Mouse (Mus musculus) neural tube, embryonic 12.5 days (tissue): ENCODE measurements around the gene Adgra3. TPM values are rescaled to one million over a fixed set of nuclear protein-coding genes. Genes with fewer than 3 reads are reported as not detected.
A peak's percentile ranks its signal among the peaks of the same experiment; 100 is the strongest.

ENCODE experiments used
- ATAC-seq: fragments of 200-750 bp; cut with Nextera tagmentation; 2 replicates; pipeline ENCODE4 v1.8.0; 2017; ENCODE audit warnings: low read depth, mild to moderate bottlenecking, moderate TSS enrichment, moderate library complexity; ENCODE audit not compliant: low FRiP score
- H3K27ac ChIP-seq: fragments of 300-500 bp; sonication (generic); 2 replicates; pipeline ENCODE4 v1.5.1; 2016
- H3K27me3 ChIP-seq: fragments of 300-500 bp; sonication (generic); replicated peaks from 2 replicates; pipeline ENCODE4 v1.6.1; 2016; ENCODE audit warnings: mild to moderate bottlenecking
- H3K36me3 ChIP-seq: fragments of 300-500 bp; sonication (generic); 2 replicates; pipeline ENCODE4 v1.6.1; 2016; ENCODE audit warnings: mild to moderate bottlenecking
- H3K4me1 ChIP-seq: fragments of 300-500 bp; sonication (generic); 2 replicates; pipeline ENCODE4 v1.6.1; 2016
- H3K4me2 ChIP-seq: fragments of 300-500 bp; sonication (generic); replicated peaks from 2 replicates; pipeline ENCODE4 v1.6.1; 2016; ENCODE audit warnings: mild to moderate bottlenecking
- H3K4me3 ChIP-seq: fragments of 300-500 bp; sonication (generic); 2 replicates; pipeline ENCODE4 v1.5.1; 2016
- H3K9ac ChIP-seq: fragments of 300-500 bp; sonication (generic); 2 replicates; pipeline ENCODE4 v1.6.1; 2016; ENCODE audit warnings: mild to moderate bottlenecking
- H3K9me3 ChIP-seq: fragments of 300-500 bp; sonication (generic); 2 replicates; pipeline ENCODE4 v1.6.1; 2016; ENCODE audit warnings: mild to moderate bottlenecking
- WGBS: fragments of 180-500 bp; shearing (Covaris S2); methylation state at CpG from one replicate; pipeline ENCODE4 v1.1.7; 2016; 5-methylcytosine and 5-hydroxymethylcytosine counted together
- polyA plus RNA-seq: library from polyadenylated mRNA; unstranded; fragments of >200 nt; fragmentation: Nextera tagmentation; extraction: Ambion mirVana; gene quantifications from 2 replicates; pipeline ENCODE4 v1.2.1, GENCODE M21; 2016

The Adgra3 gene
- polyA plus RNA-seq, 1 experiment from 2014 or later: 45.4 TPM

DNA sequence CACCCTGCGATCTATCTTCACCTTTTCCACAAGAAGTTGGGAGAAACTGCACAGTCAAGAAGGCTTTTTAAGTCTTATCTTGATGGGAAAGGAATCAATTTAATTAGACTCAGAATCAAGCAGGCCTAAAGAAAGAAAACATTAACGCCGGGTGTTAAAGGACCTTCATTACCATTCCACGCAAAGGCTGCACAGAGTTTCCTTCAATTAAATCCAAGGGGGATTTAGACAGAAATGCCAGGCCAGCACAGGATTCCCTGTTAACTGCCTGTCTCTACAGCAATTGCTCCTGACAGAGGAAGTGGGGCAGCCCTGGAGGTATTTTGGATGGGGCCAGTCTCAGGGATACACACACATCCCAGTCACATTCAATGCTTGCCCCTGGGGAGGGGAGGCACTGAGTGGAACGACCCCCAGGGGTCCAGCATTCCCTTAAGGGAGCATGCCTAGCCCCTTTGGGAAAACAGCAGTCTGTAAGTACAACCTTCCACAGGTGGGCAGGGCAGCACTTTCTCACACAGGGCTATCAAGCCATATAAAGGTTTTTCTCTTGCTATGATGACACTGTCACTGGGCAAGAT lies 10.4 kb downstream of the Adgra3 start:
- 57% methylated on average over 5 of the region's 5 CpGs for WGBS
- no peak overlapping the region for H3K27ac ChIP-seq

DNA sequence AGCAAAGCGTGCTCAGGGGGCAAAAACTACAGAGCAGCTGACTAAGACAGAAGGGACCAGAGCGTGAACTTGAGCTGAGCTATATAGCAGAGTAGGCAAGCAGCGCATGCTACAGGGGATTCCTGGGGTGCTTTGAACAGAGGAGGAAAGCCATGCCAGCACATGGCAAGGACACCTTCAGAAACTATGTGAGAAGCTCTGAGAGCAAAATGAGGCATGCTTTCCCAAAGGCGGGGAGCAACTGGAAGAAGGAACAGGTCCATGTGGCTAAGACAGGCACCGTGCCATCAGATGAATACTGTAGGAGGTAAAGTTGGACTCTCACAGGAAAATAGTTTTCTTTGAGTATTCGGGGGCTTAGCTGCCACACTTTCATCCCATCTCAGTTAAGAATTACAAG lies 13.6 kb downstream of the Adgra3 start:
- 91% methylated on average over 6 of the region's 6 CpGs for WGBS
- Histone ChIP-seq H3K9me3 (no peaks in the 10 kb centered on the region), H3K27me3 (no peaks in the 10 kb centered on the region), H3K4me2 (no peak overlapping the region), H3K9ac (no peak overlapping the region), H3K4me1 (peaks cover 16% of the 10 kb centered on the region), H3K36me3 (no peaks in the 10 kb centered on the region), H3K27ac (no peak overlapping the region), H3K4me3 (no peak overlapping the region)
- ATAC-seq: no peak

More for the DNA sequence above, 10.4 kb downstream of the Adgra3 start:
- no peaks in the 10 kb centered on the region for H3K36me3 ChIP-seq
- no peak overlapping the region for H3K9ac ChIP-seq
- H3K27me3 ChIP-seq: no peaks in the 10 kb centered on the region
- peaks cover 28% of the 10 kb centered on the region for H3K4me1 ChIP-seq
- H3K4me2 ChIP-seq: no peak overlapping the region
- no peaks in the 10 kb centered on the region for H3K9me3 ChIP-seq
- ATAC-seq: no peak
- no peak overlapping the region for H3K4me3 ChIP-seq

DNA sequence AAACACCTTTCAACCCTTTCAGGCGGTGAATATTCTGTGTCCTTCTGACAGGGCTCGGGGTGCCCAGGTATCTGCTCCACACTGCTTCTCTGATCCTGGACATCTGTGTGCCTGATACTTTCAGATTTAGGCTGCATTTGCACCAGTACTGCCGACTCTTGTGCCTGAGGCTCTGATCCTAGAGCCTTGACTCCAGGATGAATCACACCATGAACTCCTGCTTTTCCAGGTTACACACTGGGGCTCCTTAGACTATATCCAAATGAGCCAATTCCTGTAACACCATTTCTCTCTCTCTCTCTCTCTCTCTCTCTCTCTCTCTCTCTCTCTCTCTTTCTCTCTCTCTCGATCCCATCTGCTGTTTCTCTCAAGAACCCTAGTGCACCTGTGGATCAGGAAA lies 15.1 kb downstream of the Adgra3 start:
- Histone ChIP-seq H3K4me1 (peaks cover 8% of the 10 kb centered on the region), H3K4me3 (no peak overlapping the region), H3K4me2 (no peak overlapping the region), H3K36me3 (no peaks in the 10 kb centered on the region), H3K27ac (no peak overlapping the region), H3K9me3 (no peaks in the 10 kb centered on the region), H3K9ac (no peak overlapping the region), H3K27me3 (no peaks in the 10 kb centered on the region)
- WGBS: 86% methylated on average over 4 of the region's 4 CpGs
- ATAC-seq: no peak

DNA sequence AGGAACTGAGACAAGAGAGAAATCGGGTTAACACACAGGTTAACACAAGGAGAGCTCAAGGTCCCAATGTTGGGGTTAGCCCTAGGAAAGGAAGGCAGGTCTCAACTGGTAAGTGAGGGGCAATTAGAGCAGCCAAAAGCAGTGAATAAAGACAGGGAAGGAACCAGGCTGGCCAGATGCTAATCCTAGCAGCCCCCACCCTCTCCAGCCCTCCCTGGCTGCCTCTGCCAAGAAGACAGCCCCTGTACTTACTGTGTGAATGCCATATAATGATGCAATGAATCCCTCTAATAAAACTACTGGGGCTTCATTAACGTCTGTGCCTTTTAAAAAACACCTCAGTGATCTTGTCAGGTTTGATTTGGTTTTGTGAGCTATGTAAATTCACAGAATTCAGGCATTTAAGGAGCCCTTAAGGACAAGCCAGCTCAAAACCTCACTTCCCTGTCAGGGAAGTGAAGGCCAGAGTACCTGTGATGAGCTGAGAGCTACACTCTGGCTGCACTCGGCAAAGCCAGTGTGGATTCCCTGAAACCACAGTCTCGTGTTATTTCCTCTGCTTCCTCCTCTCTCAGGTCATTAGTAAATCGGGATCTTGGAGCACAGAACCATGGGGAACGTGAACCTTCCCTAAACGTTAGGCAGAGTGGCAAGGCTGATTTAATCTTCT lies 16.4 kb downstream of the Adgra3 start:
- no peak overlapping the region for H3K9ac ChIP-seq
- 40% methylated on average over 7 of the region's 7 CpGs for WGBS
- H3K27ac ChIP-seq: no peak overlapping the region

DNA sequence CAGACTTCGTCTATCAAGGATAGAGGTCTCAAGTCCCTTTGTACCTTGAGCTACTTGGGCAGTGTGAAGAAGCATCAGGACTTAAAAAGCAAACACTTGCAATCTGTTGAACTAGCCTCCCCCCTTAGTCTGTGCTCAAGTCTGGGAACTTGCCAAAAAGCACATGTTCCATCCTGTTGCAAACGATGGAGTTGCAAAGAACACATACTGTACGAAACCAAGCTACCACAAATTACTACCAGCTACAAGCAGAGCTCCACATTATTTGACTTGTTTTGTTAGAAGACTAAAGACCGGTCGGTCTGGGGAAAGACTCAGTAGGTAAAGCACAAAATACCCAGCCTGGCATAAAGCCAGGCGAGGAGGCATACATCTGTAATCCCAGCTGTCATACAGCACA lies 19.3 kb downstream of the Adgra3 start:
- H3K4me3 ChIP-seq: no peak overlapping the region
- no peaks in the 10 kb centered on the region for H3K36me3 ChIP-seq
- H3K9me3 ChIP-seq: no peaks in the 10 kb centered on the region
- no peak overlapping the region for H3K9ac ChIP-seq
- H3K27me3 ChIP-seq: no peaks in the 10 kb centered on the region
- no peak overlapping the region for H3K4me2 ChIP-seq
- H3K4me1 ChIP-seq: peaks cover 11% of the 10 kb centered on the region
- no peak for ATAC-seq
- no peak overlapping the region for H3K27ac ChIP-seq
- WGBS: 84% methylated on average over 6 of the region's 6 CpGs

More for the DNA sequence above, 16.4 kb downstream of the Adgra3 start:
- Histone ChIP-seq H3K27me3 (no peaks in the 10 kb centered on the region), H3K4me2 (no peak overlapping the region), H3K4me3 (no peak overlapping the region), H3K4me1 (peaks cover 9% of the 10 kb centered on the region; the same call in 1 of the 2 replicates), H3K36me3 (no peaks in the 10 kb centered on the region), H3K9me3 (no peaks in the 10 kb centered on the region)
- ATAC-seq: 0 out of 2 replicates have a peak, but pooled peaks have one; percentile 43

DNA sequence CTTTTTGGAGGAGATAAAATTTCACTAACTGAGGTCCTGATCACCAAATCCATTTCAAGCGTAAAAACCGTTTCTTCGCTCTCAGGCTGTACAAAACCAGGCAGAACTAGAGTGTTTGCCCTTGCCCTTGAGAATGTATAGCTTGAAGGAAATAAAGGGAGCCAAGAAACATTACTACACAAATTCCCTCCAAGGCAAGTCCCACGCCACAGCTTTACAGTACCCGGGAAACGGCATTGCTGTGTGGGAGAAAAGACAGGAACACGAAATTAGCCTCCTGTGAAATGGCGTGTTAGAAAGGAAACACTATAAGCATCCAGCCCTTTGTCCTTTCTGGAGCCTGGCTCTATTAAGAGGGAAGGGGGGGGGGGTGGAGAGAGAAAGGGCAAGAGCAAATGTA lies 21.1 kb downstream of the Adgra3 start:
- Histone ChIP-seq H3K4me3 (no peak overlapping the region), H3K27me3 (no peaks in the 10 kb centered on the region), H3K9me3 (no peaks in the 10 kb centered on the region), H3K27ac (no peak overlapping the region), H3K9ac (no peak overlapping the region), H3K36me3 (no peaks in the 10 kb centered on the region), H3K4me1 (peaks cover 18% of the 10 kb centered on the region), H3K4me2 (no peak overlapping the region)
- WGBS: 54% methylated on average over 8 of the region's 8 CpGs
- 0 out of 2 replicates have a peak, but pooled peaks have one; percentile 23 for ATAC-seq

DNA sequence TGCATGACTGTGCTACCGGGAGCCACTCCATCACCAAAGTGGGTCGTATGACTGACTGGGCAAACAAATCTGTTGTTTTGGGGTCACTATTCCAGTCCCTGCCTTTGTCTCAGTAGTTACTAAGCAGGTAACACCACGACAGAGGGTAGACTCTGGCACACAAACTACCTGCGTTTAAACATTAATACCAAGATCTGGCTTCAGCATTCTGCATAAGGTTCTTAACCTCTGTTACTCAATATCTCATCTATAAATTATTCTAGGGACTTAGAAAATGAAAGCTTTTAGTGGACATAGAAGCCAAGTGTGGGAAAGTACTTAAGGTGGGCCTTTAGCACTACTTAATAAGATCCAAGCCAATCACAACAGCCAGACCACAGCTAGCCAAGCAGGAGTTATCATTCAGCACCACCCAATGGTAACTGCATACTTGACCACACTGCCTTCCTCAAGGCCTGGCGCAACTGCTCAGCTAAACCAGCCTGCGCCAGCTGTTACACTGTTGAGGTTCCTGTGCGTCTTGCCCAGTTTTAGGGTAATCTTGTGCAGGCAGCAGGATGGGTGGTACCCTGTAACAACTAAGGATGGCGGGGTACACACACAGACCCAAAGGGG lies 23.8 kb downstream of the Adgra3 start:
- Histone ChIP-seq H3K4me1 (peaks cover 18% of the 10 kb centered on the region), H3K9me3 (no peaks in the 10 kb centered on the region), H3K4me3 (no peak overlapping the region), H3K9ac (no peak overlapping the region), H3K27me3 (no peaks in the 10 kb centered on the region), H3K27ac (no peak overlapping the region), H3K4me2 (no peak overlapping the region), H3K36me3 (no peaks in the 10 kb centered on the region; the same call in 1 of the 2 replicates)
- 88% methylated on average over 8 of the region's 8 CpGs for WGBS
- ATAC-seq: no peak

DNA sequence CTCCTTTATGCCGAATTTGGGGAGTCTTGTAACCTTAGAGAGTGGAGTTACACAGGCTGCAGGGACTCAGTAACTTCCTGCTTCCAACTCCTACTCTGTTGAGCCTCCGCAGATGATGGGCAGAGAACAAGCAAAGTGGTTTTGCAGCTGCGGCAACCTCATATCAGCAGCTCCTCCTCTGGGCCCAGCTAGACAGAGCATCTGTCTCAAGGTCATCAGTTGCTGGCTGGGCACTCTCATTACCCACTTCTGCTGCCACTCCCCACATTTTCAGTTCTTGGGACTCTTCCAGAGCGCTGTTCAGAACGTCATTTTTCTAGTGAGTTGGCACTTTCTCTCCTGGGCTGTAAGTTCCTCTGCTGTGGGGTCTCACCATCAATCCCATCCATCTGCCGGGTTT lies 24.6 kb downstream of the Adgra3 start:
- Histone ChIP-seq H3K27ac (no peak overlapping the region), H3K9ac (no peak overlapping the region), H3K27me3 (no peaks in the 10 kb centered on the region), H3K9me3 (no peaks in the 10 kb centered on the region), H3K4me1 (peaks cover 18% of the 10 kb centered on the region), H3K4me3 (no peak overlapping the region), H3K4me2 (no peak overlapping the region), H3K36me3 (no peaks in the 10 kb centered on the region; the same call in 1 of the 2 replicates)
- no peak for ATAC-seq
- WGBS: 73% methylated on average over 6 of the region's 6 CpGs

DNA sequence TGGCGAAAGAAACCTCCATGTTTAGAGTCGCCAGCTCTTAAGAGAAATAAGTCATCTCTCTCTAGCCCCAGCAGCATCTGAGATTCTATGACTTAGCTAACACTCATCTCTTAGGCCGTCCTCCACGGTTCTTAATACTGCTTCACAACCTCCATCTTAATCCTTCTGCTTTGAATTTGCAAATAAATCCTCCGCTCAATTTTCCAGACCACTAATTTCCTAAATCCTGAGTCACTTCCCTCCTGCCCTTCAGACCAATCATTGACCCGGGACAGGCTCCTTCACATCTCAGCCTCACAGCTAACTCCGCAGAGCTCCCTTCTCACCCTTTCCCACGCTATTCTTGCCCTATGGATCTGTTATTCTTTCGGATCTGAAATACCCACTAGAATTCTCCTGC lies 25.1 kb downstream of the Adgra3 start:
- Histone ChIP-seq H3K4me2 (no peak overlapping the region), H3K27me3 (no peaks in the 10 kb centered on the region), H3K9ac (no peak overlapping the region), H3K9me3 (no peaks in the 10 kb centered on the region), H3K4me1 (peaks cover 18% of the 10 kb centered on the region), H3K4me3 (no peak overlapping the region), H3K36me3 (no peaks in the 10 kb centered on the region; the same call in 1 of the 2 replicates), H3K27ac (no peak overlapping the region)
- 78% methylated on average over 9 of the region's 9 CpGs for WGBS
- ATAC-seq: no peak

DNA sequence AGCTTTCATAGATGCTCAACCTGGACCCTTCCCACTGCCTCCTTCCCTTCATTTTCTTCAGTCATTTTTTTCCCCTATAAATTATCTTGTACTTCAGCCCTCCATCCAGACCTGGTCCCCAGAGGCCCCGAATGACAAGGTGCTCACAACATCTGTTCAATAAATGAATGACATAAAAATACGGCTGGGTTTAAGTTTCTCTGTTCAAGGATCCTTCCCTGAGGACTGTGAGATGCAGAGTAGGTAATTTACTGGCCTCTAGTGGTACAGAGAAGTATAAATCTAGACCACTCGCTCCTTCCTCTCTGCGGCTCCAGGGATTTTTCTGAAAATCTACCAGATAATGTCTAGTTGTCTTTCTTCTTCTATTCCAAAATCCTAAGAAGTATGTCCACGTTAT lies 26.5 kb downstream of the Adgra3 start:
- H3K4me3 ChIP-seq: no peak overlapping the region
- no peak overlapping the region for H3K27ac ChIP-seq
- WGBS: 70% methylated on average over 5 of the region's 5 CpGs
- H3K36me3 ChIP-seq: no peaks in the 10 kb centered on the region; the same call in 1 of the 2 replicates
- H3K4me2 ChIP-seq: no peak overlapping the region
- H3K4me1 ChIP-seq: peaks cover 16% of the 10 kb centered on the region
- H3K9me3 ChIP-seq: no peaks in the 10 kb centered on the region
- no peaks in the 10 kb centered on the region for H3K27me3 ChIP-seq
- ATAC-seq: no peak
- no peak overlapping the region for H3K9ac ChIP-seq

DNA sequence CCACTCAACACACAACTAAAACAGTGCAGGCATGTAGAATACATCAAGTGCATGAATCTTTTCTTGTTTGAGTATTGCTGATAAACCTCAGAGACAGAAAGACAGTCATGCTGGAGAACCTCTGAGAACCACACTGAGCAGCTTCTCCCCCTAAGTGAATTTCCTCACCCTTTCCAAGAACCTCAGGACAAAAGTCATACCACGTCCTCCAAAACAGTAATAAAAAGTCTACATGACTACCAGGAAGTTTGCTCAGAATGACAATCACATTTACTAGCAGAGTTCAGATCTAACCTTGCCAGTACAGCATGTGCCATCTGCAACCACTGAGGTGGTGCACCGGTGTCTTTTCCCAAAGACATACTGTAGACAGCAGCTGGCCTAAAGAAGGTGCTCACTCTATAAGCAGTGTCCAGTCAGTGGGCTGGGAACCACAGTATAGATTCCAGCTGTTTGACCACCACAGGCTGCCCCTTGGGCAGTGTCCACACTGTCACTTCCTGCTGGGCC lies 27.0 kb downstream of the Adgra3 start:
- Histone ChIP-seq H3K9ac (no peak overlapping the region), H3K4me1 (peaks cover 21% of the 10 kb centered on the region), H3K4me3 (no peak overlapping the region), H3K9me3 (no peaks in the 10 kb centered on the region), H3K4me2 (no peak overlapping the region), H3K36me3 (no peaks in the 10 kb centered on the region; the same call in 1 of the 2 replicates), H3K27me3 (no peaks in the 10 kb centered on the region), H3K27ac (no peak overlapping the region)
- 86% methylated on average over 2 of the region's 2 CpGs for WGBS
- ATAC-seq: no peak

DNA sequence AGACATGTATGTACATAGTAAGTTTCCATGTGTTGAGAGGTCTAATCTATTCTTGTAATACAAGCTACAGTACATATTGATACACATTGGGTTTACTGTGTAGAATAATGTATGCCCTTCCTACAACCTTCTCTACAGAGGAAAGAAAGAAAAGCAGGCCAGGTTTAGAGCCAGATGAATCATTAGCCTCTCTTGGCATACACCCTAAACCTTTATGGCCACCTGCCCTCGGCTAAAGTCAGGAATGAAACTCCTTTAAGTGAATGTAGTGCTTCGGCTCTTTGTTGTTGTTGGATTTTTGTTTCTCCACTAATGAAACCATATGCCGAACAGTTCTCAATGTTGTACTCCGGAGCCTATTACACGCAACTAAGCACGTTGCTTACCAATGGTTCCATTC lies 27.5 kb downstream of the Adgra3 start:
- Histone ChIP-seq H3K36me3 (no peaks in the 10 kb centered on the region; the same call in 1 of the 2 replicates), H3K4me3 (no peak overlapping the region)
- ATAC-seq: no peak

More for the DNA sequence above, 27.5 kb downstream of the Adgra3 start:
- Histone ChIP-seq H3K9ac (no peak overlapping the region), H3K27ac (no peak overlapping the region), H3K9me3 (no peaks in the 10 kb centered on the region), H3K4me2 (no peak overlapping the region), H3K27me3 (no peaks in the 10 kb centered on the region), H3K4me1 (peaks cover 26% of the 10 kb centered on the region)
- WGBS: 92% methylated on average over 6 of the region's 6 CpGs
